Mouse (Mus musculus) heart, embryonic 12.5 days (tissue): ENCODE measurements around the gene Kif1a. TPM values are rescaled to one million over a fixed set of nuclear protein-coding genes. Genes with fewer than 3 reads are reported as not detected.

Source experiments
- ATAC-seq: fragments of 200-750 bp; cut with Nextera tagmentation; 2 replicates; pipeline ENCODE4 v1.8.0; 2017; ENCODE audit warnings: moderate TSS enrichment, moderate library complexity; ENCODE audit not compliant: insufficient number of reproducible peaks, low FRiP score
- H3K27ac ChIP-seq: fragments of 300-500 bp; sonication (generic); 2 replicates; pipeline ENCODE4 v1.5.1; 2016; ENCODE audit warnings: mild to moderate bottlenecking, moderate library complexity; ENCODE audit not compliant: poor library complexity, severe bottlenecking
- H3K27me3 ChIP-seq: fragments of 300-500 bp; sonication (generic); replicated peaks from 2 replicates; pipeline ENCODE4 v1.6.1; 2016; ENCODE audit warnings: mild to moderate bottlenecking, moderate library complexity
- H3K36me3 ChIP-seq: fragments of 300-500 bp; sonication (generic); 2 replicates; pipeline ENCODE4 v1.6.1; 2016; ENCODE audit warnings: mild to moderate bottlenecking, moderate library complexity
- H3K4me1 ChIP-seq: fragments of 300-500 bp; sonication (generic); replicated peaks from 2 replicates; pipeline ENCODE4 v1.6.1; 2016; ENCODE audit warnings: mild to moderate bottlenecking
- H3K4me2 ChIP-seq: fragments of 300-500 bp; sonication (generic); 2 replicates; pipeline ENCODE4 v1.6.1; 2016; ENCODE audit warnings: mild to moderate bottlenecking, moderate library complexity
- H3K4me3 ChIP-seq: fragments of 300-500 bp; sonication (generic); 2 replicates; pipeline ENCODE4 v1.5.1; 2016; ENCODE audit warnings: mild to moderate bottlenecking
- H3K9ac ChIP-seq: fragments of 300-500 bp; sonication (generic); 2 replicates; pipeline ENCODE4 v1.6.1; 2016; ENCODE audit warnings: mild to moderate bottlenecking, moderate library complexity
- H3K9me3 ChIP-seq: fragments of 300-500 bp; sonication (generic); replicated peaks from 2 replicates; pipeline ENCODE4 v1.6.1; 2016; ENCODE audit warnings: mild to moderate bottlenecking, moderate library complexity
- WGBS: fragments of 180-500 bp; shearing (Covaris S2); methylation state at CpG from one replicate; pipeline ENCODE4 v1.1.7; 2016; 5-methylcytosine and 5-hydroxymethylcytosine counted together
- polyA plus RNA-seq: library from polyadenylated mRNA; unstranded; fragments of >200 nt; fragmentation: Nextera tagmentation; extraction: Ambion mirVana; gene quantifications from 2 replicates; pipeline ENCODE4 v1.2.1, GENCODE M21; 2016

Gene Kif1a
- polyA plus RNA-seq, 1 experiment from 2014 or later = 7.7 TPM

- Histone ChIP-seq H3K9me3 (no peaks in the 10 kb centered on the region), H3K4me3 (no peak overlapping the region), H3K27ac (no peak overlapping the region), H3K27me3 (no peaks in the 10 kb centered on the region), H3K4me1 (peaks cover 11% of the 10 kb centered on the region), H3K9ac (no peak overlapping the region), H3K4me2 (no peak overlapping the region), H3K36me3 (no peaks in the 10 kb centered on the region)
- 58% methylated on average over 5 of the region's 5 CpGs for WGBS
- no peak for ATAC-seq
Measured at GRCm38 (mm10) chr1:93063694-93064093, 38.1 kb downstream of the Kif1a start.

GRCm38 (mm10) chr1:93051124-93051833 is 50.5 kb downstream of the Kif1a start:
- 60% methylated on average over 18 of the region's 23 CpGs for WGBS
- no peak overlapping the region for H3K4me3 ChIP-seq

GRCm38 (mm10) chr1:93050071-93050470 is 51.7 kb downstream of the Kif1a start:
- 81% methylated on average over 3 of the region's 3 CpGs for WGBS
- ATAC-seq = no peak

More at GRCm38 (mm10) chr1:93051124-93051833, 50.5 kb downstream of the Kif1a start:
- ATAC-seq = no peak
- H3K4me2 ChIP-seq = peak overlapping the region; percentile 13; the same call in 1 of the 2 replicates
- H3K36me3 ChIP-seq = peaks cover 3% of the 10 kb centered on the region; the same call in 1 of the 2 replicates
- H3K27me3 ChIP-seq = peaks cover 37% of the 10 kb centered on the region
- peaks cover 6% of the 10 kb centered on the region; the same call in 1 of the 2 replicates for H3K4me1 ChIP-seq
- no peak overlapping the region for H3K9ac ChIP-seq
- H3K27ac ChIP-seq = no peak overlapping the region
- no peaks in the 10 kb centered on the region for H3K9me3 ChIP-seq

GRCm38 (mm10) chr1:93046153-93046789 is 55.5 kb downstream of the Kif1a start:
- Histone ChIP-seq H3K4me2 (no peak overlapping the region), H3K9me3 (no peaks in the 10 kb centered on the region), H3K27me3 (peaks cover 41% of the 10 kb centered on the region), H3K4me1 (peaks cover 2% of the 10 kb centered on the region; the same call in 1 of the 2 replicates), H3K36me3 (no peaks in the 10 kb centered on the region), H3K4me3 (no peak overlapping the region), H3K9ac (no peak overlapping the region), H3K27ac (no peak overlapping the region)
- WGBS = 75% methylated on average over 10 of the region's 10 CpGs
- ATAC-seq = peak; percentile 39; the same call in 1 of the 2 replicates

More at GRCm38 (mm10) chr1:93050071-93050470, 51.7 kb downstream of the Kif1a start:
- Histone ChIP-seq H3K4me2 (no peak overlapping the region), H3K36me3 (peaks cover 3% of the 10 kb centered on the region; the same call in 1 of the 2 replicates), H3K27me3 (peaks cover 41% of the 10 kb centered on the region), H3K9ac (no peak overlapping the region), H3K4me1 (peaks cover 6% of the 10 kb centered on the region; the same call in 1 of the 2 replicates), H3K4me3 (no peak overlapping the region), H3K27ac (no peak overlapping the region), H3K9me3 (no peaks in the 10 kb centered on the region)

- no peak overlapping the region for H3K4me3 ChIP-seq
- H3K36me3 ChIP-seq = 0 out of 2 replicates have a peak, but pooled peaks cover 9% of the 10 kb centered on the region
- 70% methylated on average over 4 of the region's 4 CpGs for WGBS
- peaks cover 25% of the 10 kb centered on the region for H3K4me1 ChIP-seq
- no peaks in the 10 kb centered on the region for H3K27me3 ChIP-seq
- H3K27ac ChIP-seq = no peak overlapping the region
- no peak overlapping the region for H3K9ac ChIP-seq
- ATAC-seq = no peak
- H3K4me2 ChIP-seq = no peak overlapping the region
- H3K9me3 ChIP-seq = peaks cover 10% of the 10 kb centered on the region
Measured at GRCm38 (mm10) chr1:93035981-93036380, 65.8 kb downstream of the Kif1a start.

- H3K9ac ChIP-seq = no peak overlapping the region
- 0 out of 2 replicates have a peak, but pooled peaks cover 7% of the 10 kb centered on the region for H3K36me3 ChIP-seq
- 16% methylated on average over 8 of the region's 8 CpGs for WGBS
- ATAC-seq = peak; percentile 83
- no peak overlapping the region for H3K4me3 ChIP-seq
- H3K4me2 ChIP-seq = no peak overlapping the region
- H3K4me1 ChIP-seq = peaks cover 25% of the 10 kb centered on the region
- no peak overlapping the region for H3K27ac ChIP-seq
- peaks cover 10% of the 10 kb centered on the region for H3K9me3 ChIP-seq
- no peaks in the 10 kb centered on the region for H3K27me3 ChIP-seq
Measured at GRCm38 (mm10) chr1:93033989-93034388, 67.8 kb downstream of the Kif1a start.

GRCm38 (mm10) chr1:93031199-93031598 is 70.6 kb downstream of the Kif1a start:
- no peak overlapping the region for H3K9ac ChIP-seq
- no peaks in the 10 kb centered on the region for H3K27me3 ChIP-seq
- 71% methylated on average over 3 of the region's 3 CpGs for WGBS
- peaks cover 25% of the 10 kb centered on the region for H3K4me1 ChIP-seq
- no peak overlapping the region for H3K4me3 ChIP-seq
- no peak overlapping the region for H3K4me2 ChIP-seq
- no peaks in the 10 kb centered on the region for H3K9me3 ChIP-seq
- no peak for ATAC-seq
- no peaks in the 10 kb centered on the region for H3K36me3 ChIP-seq
- H3K27ac ChIP-seq = no peak overlapping the region

GRCm38 (mm10) chr1:93030060-93030459 is 71.7 kb downstream of the Kif1a start:
- H3K4me3 ChIP-seq = no peak overlapping the region
- H3K36me3 ChIP-seq = no peaks in the 10 kb centered on the region
- no peaks in the 10 kb centered on the region for H3K9me3 ChIP-seq
- H3K4me1 ChIP-seq = peaks cover 18% of the 10 kb centered on the region
- no peak overlapping the region for H3K27ac ChIP-seq
- H3K27me3 ChIP-seq = 0 out of 2 replicates have a peak, but pooled peaks cover 2% of the 10 kb centered on the region
- 59% methylated on average over 2 of the region's 2 CpGs for WGBS
- H3K4me2 ChIP-seq = no peak overlapping the region
- ATAC-seq = no peak
- no peak overlapping the region for H3K9ac ChIP-seq

GRCm38 (mm10) chr1:93029387-93029786 is 72.4 kb downstream of the Kif1a start:
- Histone ChIP-seq H3K27me3 (0 out of 2 replicates have a peak, but pooled peaks cover 4% of the 10 kb centered on the region), H3K27ac (no peak overlapping the region), H3K4me2 (no peak overlapping the region), H3K36me3 (no peaks in the 10 kb centered on the region), H3K4me1 (peaks cover 18% of the 10 kb centered on the region), H3K4me3 (no peak overlapping the region), H3K9ac (no peak overlapping the region), H3K9me3 (no peaks in the 10 kb centered on the region)
- 92% methylated on average over 10 of the region's 10 CpGs for WGBS
- no peak for ATAC-seq

- H3K27ac ChIP-seq = no peak overlapping the region
- WGBS = 78% methylated on average over 8 of the region's 8 CpGs
- no peak overlapping the region for H3K4me2 ChIP-seq
- no peak for ATAC-seq
- no peaks in the 10 kb centered on the region for H3K9me3 ChIP-seq
- H3K27me3 ChIP-seq = peaks cover 23% of the 10 kb centered on the region
- H3K4me1 ChIP-seq = no peaks in the 10 kb centered on the region
- no peak overlapping the region for H3K9ac ChIP-seq
- no peak overlapping the region for H3K4me3 ChIP-seq
- no peaks in the 10 kb centered on the region for H3K36me3 ChIP-seq
Measured at GRCm38 (mm10) chr1:93026600-93026999, 75.2 kb downstream of the Kif1a start.

- no peaks in the 10 kb centered on the region for H3K9me3 ChIP-seq
- H3K9ac ChIP-seq = no peak overlapping the region
- WGBS = 72% methylated on average over 4 of the region's 4 CpGs
- no peaks in the 10 kb centered on the region for H3K4me1 ChIP-seq
- H3K4me2 ChIP-seq = no peak overlapping the region
- H3K36me3 ChIP-seq = no peaks in the 10 kb centered on the region
- no peak overlapping the region for H3K27ac ChIP-seq
- peaks cover 33% of the 10 kb centered on the region for H3K27me3 ChIP-seq
- H3K4me3 ChIP-seq = no peak overlapping the region
- ATAC-seq = no peak
Measured at GRCm38 (mm10) chr1:93020602-93021001, 81.1 kb downstream of the Kif1a start.
